Mouse (Mus musculus): ENCODE measurements around the gene Hist2h2be.
"Not testable (repeated sequence)": the region's sequence is repeated elsewhere in the genome, so short reads cannot be mapped to it uniquely, and the experiment has no call there.

The Hist2h2be gene

GRCm38 (mm10) chr3:96238954-96239793 is 18.3 kb downstream of the Hist2h2be start, which contains the start of gene Hist2h3c2:
Gene Hist2h3c2 (minus strand): TSS chr3:96239127.
- peak; percentile 73 to 89 for DNase-seq (ENCODE audit: low spot score in 2 of 2)

- DNase-seq (ENCODE audit: low spot score in 2 of 2) = peak; percentile 99
These were observed 19.3 kb downstream of the Hist2h2be start, which contains the start of gene Hist2h2aa2 for GRCm38 (mm10) chr3:96239949-96240798. Gene Hist2h2aa2 (minus strand): TSS chr3:96240276.

- no peak for DNase-seq (ENCODE audit: low spot score in 2 of 2)
These were observed 19.9 kb downstream of the Hist2h2be start for GRCm38 (mm10) chr3:96240799-96241197.

GRCm38 (mm10) chr3:96243921-96244572 is 23.1 kb downstream of the Hist2h2be start:
- DNase-seq (ENCODE audit: low spot score in 2 of 2) = no peak

- DNase-seq (ENCODE audit: low spot score in 2 of 2) = peak; percentile 89 to 92
These were observed 24.3 kb downstream of the Hist2h2be start, which contains the start of gene Hist2h2aa1 for GRCm38 (mm10) chr3:96245003-96245886. Gene Hist2h2aa1 (plus strand): TSS chr3:96245497.

GRCm38 (mm10) chr3:96246018-96246417 is 25.1 kb downstream of the Hist2h2be start:
- DNase-seq (ENCODE audit: low spot score in 2 of 2) = peak in 1 of 2 experiments; percentile 39

GRCm38 (mm10) chr3:96246427-96246856 is 25.5 kb downstream of the Hist2h2be start, which contains the start of gene Hist2h3c1:
Gene Hist2h3c1 (plus strand): TSS chr3:96246685.
- not testable (repeated sequence) for DNase-seq (ENCODE audit: low spot score in 2 of 2)

- DNase-seq (ENCODE audit: low spot score in 2 of 2) = no peak
These were observed 26.6 kb downstream of the Hist2h2be start for GRCm38 (mm10) chr3:96247356-96248140.

- DNase-seq (ENCODE audit: low spot score in 2 of 2) = no peak
These were observed 27.5 kb downstream of the Hist2h2be start for GRCm38 (mm10) chr3:96248141-96249033.

GRCm38 (mm10) chr3:96249034-96249345 is 28.1 kb downstream of the Hist2h2be start:
- DNase-seq (ENCODE audit: low spot score in 2 of 2) = peak in 1 of 2 experiments; percentile 68

- no peak for DNase-seq (ENCODE audit: low spot score in 2 of 2)
These were observed 30.0 kb downstream of the Hist2h2be start for GRCm38 (mm10) chr3:96250890-96251289.

- DNase-seq (ENCODE audit: low spot score in 2 of 2) = no peak
These were observed 30.9 kb downstream of the Hist2h2be start for GRCm38 (mm10) chr3:96251787-96252186.

GRCm38 (mm10) chr3:96254683-96255355 is 33.9 kb downstream of the Hist2h2be start:
- DNase-seq (ENCODE audit: low spot score in 2 of 2) = peak in 1 of 2 experiments; percentile 64

GRCm38 (mm10) chr3:96255926-96256593 is 35.1 kb downstream of the Hist2h2be start:
- DNase-seq (ENCODE audit: low spot score in 2 of 2) = no peak

- DNase-seq (ENCODE audit: low spot score in 2 of 2) = no peak
These were observed 36.3 kb downstream of the Hist2h2be start for GRCm38 (mm10) chr3:96257190-96257589.

- no peak for DNase-seq (ENCODE audit: low spot score in 2 of 2)
These were observed 39.3 kb downstream of the Hist2h2be start for GRCm38 (mm10) chr3:96260220-96260619.

- no peak for DNase-seq (ENCODE audit: low spot score in 2 of 2)
These were observed 40.7 kb downstream of the Hist2h2be start for GRCm38 (mm10) chr3:96261623-96262022.

Measured in spleen, postnatal 4 days (tissue).